Mouse (Mus musculus) forebrain, embryonic 13.5 days (tissue): ENCODE measurements at regions not wholly inside any gene's neighbourhood (a gene's known extent, or its start where the extent isn't known, plus 50 kb on each side); places are given as distances from the start of the nearest gene placed in this dataset.

Source experiments
- ATAC-seq: fragments of 200-750 bp; cut with Nextera tagmentation; 2 replicates; pipeline ENCODE4 v1.8.0; 2017
- H3K27ac ChIP-seq: fragments of 300-500 bp; sonication (generic); 2 replicates; pipeline ENCODE4 v1.5.1; 2015; ENCODE audit warnings: inconsistent platforms, mild to moderate bottlenecking, moderate library complexity
- H3K27me3 ChIP-seq: fragments of 300-500 bp; sonication (generic); 2 replicates; pipeline ENCODE4 v1.6.1; 2015; ENCODE audit warnings: mild to moderate bottlenecking, inconsistent platforms
- H3K36me3 ChIP-seq: fragments of 300-500 bp; sonication (generic); 2 replicates; pipeline ENCODE4 v1.6.1; 2015; ENCODE audit warnings: mild to moderate bottlenecking, inconsistent platforms; ENCODE audit not compliant: poor library complexity, severe bottlenecking
- H3K4me1 ChIP-seq: fragments of 300-500 bp; sonication (generic); 2 replicates; pipeline ENCODE4 v1.6.1; 2015; ENCODE audit warnings: inconsistent platforms
- H3K4me2 ChIP-seq: fragments of 300-500 bp; sonication (generic); 2 replicates; pipeline ENCODE4 v1.6.1; 2015; ENCODE audit warnings: inconsistent platforms, mild to moderate bottlenecking, moderate library complexity
- H3K4me3 ChIP-seq: fragments of 300-500 bp; sonication (generic); 2 replicates; pipeline ENCODE4 v1.5.1; 2015; ENCODE audit warnings: mild to moderate bottlenecking, inconsistent platforms
- H3K9ac ChIP-seq: fragments of 300-500 bp; sonication (generic); 2 replicates; pipeline ENCODE4 v1.6.1; 2015; ENCODE audit warnings: mild to moderate bottlenecking, inconsistent platforms
- H3K9me3 ChIP-seq: fragments of 300-500 bp; sonication (generic); replicated peaks from 2 replicates; pipeline ENCODE4 v1.6.1; 2016; ENCODE audit warnings: inconsistent platforms
- WGBS: fragments of 180-500 bp; shearing (Covaris S2); methylation state at CpG from one replicate; pipeline ENCODE4 v1.1.7; 2015; 5-methylcytosine and 5-hydroxymethylcytosine counted together

- H3K4me2 ChIP-seq: no peak overlapping the region
- H3K27me3 ChIP-seq: no peaks in the 10 kb centered on the region
- H3K4me3 ChIP-seq: no peak overlapping the region
- H3K4me1 ChIP-seq: no peaks in the 10 kb centered on the region
- no peaks in the 10 kb centered on the region for H3K9me3 ChIP-seq
- 84% methylated on average over 2 of the region's 2 CpGs for WGBS
- no peak for ATAC-seq
- no peak overlapping the region for H3K9ac ChIP-seq
- H3K27ac ChIP-seq: no peak overlapping the region
- H3K36me3 ChIP-seq: no peaks in the 10 kb centered on the region
Observed at GRCm38 (mm10) chr4:38749281-38749680, 700.8 kb upstream of the 1700009N14Rik start.

- Histone ChIP-seq H3K4me1 (no peaks in the 10 kb centered on the region), H3K4me3 (no peak overlapping the region), H3K9ac (no peak overlapping the region), H3K27me3 (no peaks in the 10 kb centered on the region), H3K4me2 (no peak overlapping the region), H3K27ac (no peak overlapping the region), H3K9me3 (no peaks in the 10 kb centered on the region), H3K36me3 (no peaks in the 10 kb centered on the region)
- no peak for ATAC-seq
Observed at GRCm38 (mm10) chr4:38785016-38785415, 665.1 kb upstream of the 1700009N14Rik start.

- Histone ChIP-seq H3K36me3 (no peaks in the 10 kb centered on the region), H3K4me1 (no peaks in the 10 kb centered on the region), H3K27ac (no peak overlapping the region), H3K9me3 (no peaks in the 10 kb centered on the region), H3K4me2 (no peak overlapping the region), H3K4me3 (no peak overlapping the region), H3K9ac (no peak overlapping the region), H3K27me3 (no peaks in the 10 kb centered on the region)
- ATAC-seq: no peak
- 77% methylated on average over 2 of the region's 2 CpGs for WGBS
Observed at GRCm38 (mm10) chr4:38825133-38825532, 625.0 kb upstream of the 1700009N14Rik start.

GRCm38 (mm10) chr4:38848261-38848660 lies 601.8 kb upstream of the 1700009N14Rik start:
- H3K9ac ChIP-seq: no peak overlapping the region
- WGBS: 89% methylated on average over 1 of the region's 1 CpGs
- no peaks in the 10 kb centered on the region for H3K4me1 ChIP-seq
- H3K27me3 ChIP-seq: no peaks in the 10 kb centered on the region
- H3K4me2 ChIP-seq: no peak overlapping the region
- H3K27ac ChIP-seq: no peak overlapping the region
- no peak overlapping the region for H3K4me3 ChIP-seq
- no peaks in the 10 kb centered on the region for H3K36me3 ChIP-seq
- ATAC-seq: no peak
- no peaks in the 10 kb centered on the region for H3K9me3 ChIP-seq

- ATAC-seq: no peak
- 79% methylated on average over 3 of the region's 3 CpGs for WGBS
- Histone ChIP-seq H3K4me2 (no peak overlapping the region), H3K9ac (no peak overlapping the region), H3K36me3 (no peaks in the 10 kb centered on the region), H3K4me3 (no peak overlapping the region), H3K9me3 (no peaks in the 10 kb centered on the region), H3K27me3 (no peaks in the 10 kb centered on the region), H3K4me1 (no peaks in the 10 kb centered on the region), H3K27ac (no peak overlapping the region)
Observed at GRCm38 (mm10) chr4:38854349-38854748, 595.7 kb upstream of the 1700009N14Rik start.

- Histone ChIP-seq H3K9me3 (no peaks in the 10 kb centered on the region; the same call in 1 of the 2 replicates), H3K4me2 (no peak overlapping the region), H3K27ac (no peak overlapping the region), H3K4me1 (no peaks in the 10 kb centered on the region), H3K27me3 (no peaks in the 10 kb centered on the region), H3K36me3 (no peaks in the 10 kb centered on the region), H3K4me3 (no peak overlapping the region), H3K9ac (no peak overlapping the region)
- WGBS: 90% methylated on average over 1 of the region's 1 CpGs
- no peak for ATAC-seq
Observed at GRCm38 (mm10) chr4:38900565-38900964, 549.5 kb upstream of the 1700009N14Rik start.

GRCm38 (mm10) chr4:38926831-38927230 lies 523.3 kb upstream of the 1700009N14Rik start:
- Histone ChIP-seq H3K36me3 (no peaks in the 10 kb centered on the region), H3K4me3 (no peak overlapping the region), H3K27me3 (no peaks in the 10 kb centered on the region), H3K9ac (no peak overlapping the region), H3K4me1 (0 out of 2 replicates have a peak, but pooled peaks cover 3% of the 10 kb centered on the region), H3K9me3 (no peaks in the 10 kb centered on the region), H3K27ac (no peak overlapping the region), H3K4me2 (no peak overlapping the region)
- WGBS: 33% methylated on average over 5 of the region's 5 CpGs
- ATAC-seq: peak; percentile 63; the same call in 1 of the 2 replicates

- H3K4me2 ChIP-seq: no peak overlapping the region
- H3K9ac ChIP-seq: no peak overlapping the region
- no peak overlapping the region for H3K27ac ChIP-seq
- no peaks in the 10 kb centered on the region for H3K27me3 ChIP-seq
- ATAC-seq: no peak
- 48% methylated on average over 1 of the region's 1 CpGs for WGBS
- no peaks in the 10 kb centered on the region for H3K4me1 ChIP-seq
- no peak overlapping the region for H3K4me3 ChIP-seq
- H3K9me3 ChIP-seq: no peaks in the 10 kb centered on the region
- no peaks in the 10 kb centered on the region for H3K36me3 ChIP-seq
Observed at GRCm38 (mm10) chr4:38953633-38954032, 496.5 kb upstream of the 1700009N14Rik start.

GRCm38 (mm10) chr4:38995161-38995560 lies 454.9 kb upstream of the 1700009N14Rik start:
- no peaks in the 10 kb centered on the region for H3K4me1 ChIP-seq
- no peaks in the 10 kb centered on the region for H3K27me3 ChIP-seq
- H3K27ac ChIP-seq: no peak overlapping the region
- H3K4me3 ChIP-seq: no peak overlapping the region
- H3K9ac ChIP-seq: no peak overlapping the region
- no peak for ATAC-seq
- 90% methylated on average over 1 of the region's 1 CpGs for WGBS
- H3K36me3 ChIP-seq: no peaks in the 10 kb centered on the region
- no peak overlapping the region for H3K4me2 ChIP-seq
- H3K9me3 ChIP-seq: no peaks in the 10 kb centered on the region
